Mouse (Mus musculus) lung, postnatal 0 days (tissue): ENCODE results near the gene Gstm2.

Experiments used
- CTCF ChIP-seq: IDR thresholded peaks from 2 replicates; pipeline ENCODE4 v1.5.1; 2016; ENCODE audit warnings: antibody characterized with exemption, mild to moderate bottlenecking
- EP300 ChIP-seq: IDR thresholded peaks from 2 replicates; pipeline ENCODE4 v1.6.1; 2016; ENCODE audit warnings: antibody characterized with exemption, mild to moderate bottlenecking, control low read depth

- no peak for TF ChIP-seq CTCF
- 0 out of 2 replicates have a peak, but pooled peaks have one; percentile 24 for TF ChIP-seq EP300
Measured at GRCm38 (mm10) chr3:108033156-108033555, 46.9 kb upstream of the Gstm2 start.
